Mouse (Mus musculus) C2C12 (cell line): ENCODE data around the gene Psg18.
"Not testable (repeated sequence)": the region's sequence is repeated elsewhere in the genome, so short reads cannot be mapped to it uniquely, and the experiment has no call there.

Experiments used
- CEBPB ChIP-seq: IDR thresholded peaks from one replicate; pipeline ENCODE4 v1.6.1; 2011; ENCODE audit warnings: low read depth, mild to moderate bottlenecking, control low read depth, moderate library complexity
- CTCF ChIP-seq: IDR thresholded peaks from one replicate; pipeline ENCODE4 v1.5.1; 2011; ENCODE audit not compliant: control insufficient read depth, insufficient read depth, insufficient read length
- FOSL1 ChIP-seq: IDR thresholded peaks from one replicate; pipeline ENCODE4 v1.8.0; 2011; ENCODE audit warnings: mild to moderate bottlenecking, low read length; ENCODE audit not compliant: poor library complexity, insufficient read depth, severe bottlenecking
- MAX ChIP-seq: IDR thresholded peaks from one replicate; pipeline ENCODE4 v1.6.1; 2011; ENCODE audit warnings: mild to moderate bottlenecking, control low read depth
- MYOD1 ChIP-seq: IDR thresholded peaks from one replicate; pipeline ENCODE4 v1.6.1; 2011; ENCODE audit warnings: low read depth; ENCODE audit not compliant: control insufficient read depth, insufficient read length
- MYOG ChIP-seq: IDR thresholded peaks from one replicate; pipeline ENCODE4 v1.6.1; 2011; ENCODE audit not compliant: control insufficient read depth, insufficient read length; ENCODE audit errors: extremely low read depth
- USF1 ChIP-seq: IDR thresholded peaks from one replicate; pipeline ENCODE4 v1.6.1; 2011; ENCODE audit warnings: low read depth, mild to moderate bottlenecking, control low read depth, moderate library complexity

GRCm38 (mm10) chr7:18354909-18355308, at the start of gene Psg18:
- TF ChIP-seq CTCF, USF1, MYOG, MAX, MYOD1, CEBPB, FOSL1: not testable (repeated sequence)
